Mouse (Mus musculus) testis, postnatal 10 days (tissue): ENCODE results near the gene Ano8.
"Not testable (repeated sequence)": the region's sequence is repeated elsewhere in the genome, so short reads cannot be mapped to it uniquely, and the experiment has no call there.

ENCODE experiments used
- DNase-seq: peaks from one replicate; pipeline ENCODE4 v3.0.0; 2021; ENCODE audit warnings: low spot score

Gene Ano8

DNA sequence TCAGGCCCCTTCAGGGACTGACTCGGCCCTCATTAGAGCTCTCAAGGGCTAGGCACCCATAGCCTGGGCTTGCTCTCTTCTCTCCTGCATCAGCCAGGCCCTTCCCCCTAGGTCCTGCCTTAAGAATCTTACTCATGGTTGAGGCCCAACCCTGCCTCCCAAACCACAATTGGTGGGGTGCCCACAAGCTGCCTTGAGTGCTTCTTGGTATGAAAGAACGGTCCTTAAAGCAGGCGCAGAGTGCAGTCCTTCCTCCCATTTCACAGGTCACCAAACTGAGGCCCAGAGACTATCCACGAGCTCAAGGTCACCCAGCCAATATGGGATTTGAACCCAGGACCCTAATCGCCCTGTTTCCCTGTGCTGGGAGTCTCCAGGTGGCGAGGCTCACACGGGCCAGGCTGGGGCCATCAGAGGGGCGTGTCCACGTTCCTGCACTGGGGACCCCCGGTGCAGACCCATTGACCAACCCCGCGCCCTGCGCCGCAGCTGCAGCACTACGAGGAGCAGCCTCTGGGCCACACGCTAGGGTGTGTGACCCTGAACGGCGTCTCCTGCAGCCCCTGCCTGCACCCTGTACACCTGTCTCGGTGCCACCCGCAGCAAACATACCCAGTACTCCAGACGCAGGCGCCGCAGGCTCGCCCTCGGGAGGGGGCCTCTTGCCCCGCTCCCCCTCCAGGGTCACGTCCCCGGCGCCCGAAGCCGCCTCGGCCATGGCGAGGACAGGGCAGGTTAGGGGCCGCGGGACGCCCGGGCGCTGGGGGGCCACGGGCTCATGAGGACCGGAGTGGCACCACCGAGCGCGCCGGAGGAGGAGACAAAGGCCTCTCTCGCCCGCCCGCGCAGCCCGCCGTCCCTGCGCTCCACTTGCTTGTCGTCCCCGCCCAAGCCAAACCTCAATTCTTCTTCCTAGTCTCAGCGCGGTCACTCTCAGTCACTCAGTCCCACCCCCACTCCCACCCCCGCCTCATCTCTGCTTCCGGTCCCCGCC is at the start of gene Ano8:
TSS of gene Ano8 (minus strand) at position 822 of the 994 bp plus-strand sequence.
- peak; percentile 85 for DNase-seq

DNA sequence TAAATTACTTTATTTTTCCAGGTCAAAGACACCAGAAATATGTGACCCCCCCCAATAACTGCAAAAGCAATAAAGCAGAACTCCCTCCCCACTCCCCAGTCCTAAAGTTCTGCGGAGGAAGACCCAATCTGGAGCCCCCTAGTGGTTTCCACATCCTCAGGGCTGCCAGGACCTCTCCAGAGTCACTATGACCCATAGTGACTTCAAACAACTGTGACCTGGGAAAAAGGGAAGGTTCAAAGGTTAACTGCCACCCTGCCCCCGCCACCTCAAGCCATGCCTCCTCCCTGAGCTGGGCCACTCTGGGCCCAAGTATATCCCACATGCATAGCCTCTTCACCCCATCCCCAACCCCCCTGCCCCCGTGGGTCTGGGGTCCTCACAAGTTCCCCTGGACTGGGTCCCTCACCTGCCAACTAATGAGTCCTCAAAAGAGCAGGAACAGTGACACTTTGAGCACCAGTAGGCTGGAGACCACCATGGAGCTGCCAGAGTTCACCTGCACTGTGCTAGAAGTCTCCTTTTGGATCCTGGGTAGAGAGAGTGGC is 48.6 kb upstream of the Ano8 start:
- no peak for DNase-seq

DNA sequence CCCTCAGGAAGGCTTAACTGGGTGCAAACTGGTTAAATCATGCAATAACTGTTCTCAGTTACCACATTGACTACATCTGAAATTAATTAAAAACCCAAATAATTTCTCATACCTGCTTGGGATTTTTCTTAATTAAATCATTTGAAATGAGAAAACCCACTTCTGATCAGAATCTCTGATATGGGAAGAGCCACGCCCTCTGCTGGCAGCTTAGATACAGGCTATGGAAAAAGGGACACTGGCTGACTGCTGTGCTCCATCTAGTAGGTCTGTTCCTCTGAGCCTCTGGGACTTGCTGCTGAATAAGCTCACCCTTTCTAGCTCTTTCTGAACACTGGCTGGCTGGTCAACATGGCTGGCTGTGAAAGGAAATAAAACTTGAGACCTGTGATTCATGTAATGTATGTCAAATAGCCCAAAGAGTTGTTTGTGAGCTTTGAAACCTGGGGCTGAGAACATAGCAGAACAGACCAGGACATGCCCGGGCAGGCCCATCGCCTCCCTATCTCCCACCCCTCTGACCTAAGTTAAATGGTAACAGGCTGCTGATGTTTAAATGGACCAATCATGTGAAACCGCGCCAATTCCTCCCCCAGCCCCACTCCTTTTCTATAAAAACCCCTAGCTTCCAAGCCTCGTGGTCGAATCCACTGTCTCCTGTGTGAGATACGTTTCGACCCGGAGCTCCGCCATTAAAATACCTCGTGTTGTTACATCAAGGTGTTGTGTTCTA is 45.1 kb upstream of the Ano8 start:
- DNase-seq: not testable (repeated sequence)

DNA sequence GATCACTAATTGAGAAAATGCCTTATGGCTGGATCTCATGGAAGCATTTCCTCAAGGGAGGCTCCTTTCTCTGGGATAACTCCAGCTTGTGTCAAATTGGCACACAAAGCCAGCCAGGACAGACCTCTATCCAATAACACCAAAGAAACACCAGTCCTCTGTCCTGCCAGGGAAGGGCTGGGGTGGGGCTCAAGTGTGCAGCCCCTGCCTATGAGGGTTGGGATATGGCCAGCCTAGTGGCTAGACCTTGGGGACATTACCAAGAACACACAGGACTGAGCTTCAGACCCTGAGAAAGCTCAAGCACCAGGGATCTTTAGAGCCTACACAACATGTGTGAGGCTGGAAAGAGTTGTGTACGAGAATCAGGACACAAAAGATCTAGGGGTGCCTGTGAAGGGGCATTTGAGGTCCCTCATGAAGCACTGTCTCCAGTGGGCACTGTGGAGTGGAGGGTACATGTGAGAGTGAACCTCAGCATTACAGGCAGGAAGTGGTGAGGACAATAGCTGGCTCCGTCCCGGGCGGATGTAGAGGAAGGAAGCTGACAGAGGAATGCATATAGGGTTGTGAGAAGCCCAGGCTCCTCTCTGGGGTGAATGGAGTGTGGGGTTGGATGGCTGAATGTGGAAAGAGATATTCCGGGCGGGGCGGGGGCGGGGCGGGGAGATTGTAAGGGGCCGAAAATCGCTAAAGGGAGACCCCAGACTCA is 42.8 kb upstream of the Ano8 start:
- DNase-seq: no peak

DNA sequence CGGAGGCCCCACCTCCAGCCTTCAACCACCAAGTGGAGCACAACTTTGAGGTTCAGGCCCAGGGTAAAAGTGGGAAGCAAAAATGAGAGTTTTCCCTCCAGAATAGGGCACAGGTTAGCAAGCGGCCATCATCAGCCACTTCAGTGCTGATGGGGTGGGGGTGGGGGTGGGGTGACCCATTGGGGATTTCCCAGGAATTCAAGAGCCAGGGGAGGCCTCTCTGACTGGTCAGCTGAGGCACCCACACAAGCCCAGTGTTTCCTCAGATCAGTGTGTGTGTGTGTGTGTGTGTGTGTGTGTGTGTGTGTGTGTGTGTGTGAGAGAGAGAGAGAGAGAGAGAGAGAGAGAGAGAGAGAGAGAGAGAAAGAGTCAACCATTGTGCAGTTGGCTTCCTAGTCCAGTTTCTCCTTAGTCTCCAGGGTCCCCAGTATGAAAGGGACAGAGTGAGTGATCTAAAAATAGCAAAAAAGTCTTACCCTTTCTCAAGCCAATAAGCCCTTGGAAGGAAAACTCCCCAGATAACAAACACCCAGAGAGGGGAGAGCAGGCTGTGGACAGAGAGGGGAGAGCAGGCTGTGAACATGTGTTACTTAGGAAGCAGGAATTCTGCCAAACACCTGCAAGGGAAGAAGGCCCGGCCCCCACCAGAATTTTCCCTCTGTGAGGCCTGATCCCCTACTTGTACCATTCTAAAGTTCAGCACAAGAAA is 41.6 kb upstream of the Ano8 start:
- DNase-seq: no peak

DNA sequence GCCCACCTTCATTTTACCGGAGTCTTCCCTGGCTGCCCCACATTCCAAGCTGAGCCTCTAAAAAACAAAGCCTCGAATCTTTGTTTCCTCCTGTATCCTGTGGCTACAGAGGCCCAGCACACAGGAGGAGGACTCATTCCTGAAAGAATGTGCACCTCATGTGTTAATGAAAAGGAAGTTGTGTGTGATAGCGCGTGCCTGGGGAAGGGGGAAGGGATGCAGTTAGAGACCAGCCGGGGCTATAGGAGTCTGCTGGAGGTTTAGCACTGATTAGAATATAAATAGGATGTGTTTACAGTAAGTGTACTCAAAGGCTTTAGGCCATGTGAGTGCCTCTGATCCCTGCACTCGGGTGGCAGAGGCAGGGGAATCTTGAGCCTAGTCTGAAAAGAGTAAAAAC is 40.5 kb upstream of the Ano8 start:
- no peak for DNase-seq

DNA sequence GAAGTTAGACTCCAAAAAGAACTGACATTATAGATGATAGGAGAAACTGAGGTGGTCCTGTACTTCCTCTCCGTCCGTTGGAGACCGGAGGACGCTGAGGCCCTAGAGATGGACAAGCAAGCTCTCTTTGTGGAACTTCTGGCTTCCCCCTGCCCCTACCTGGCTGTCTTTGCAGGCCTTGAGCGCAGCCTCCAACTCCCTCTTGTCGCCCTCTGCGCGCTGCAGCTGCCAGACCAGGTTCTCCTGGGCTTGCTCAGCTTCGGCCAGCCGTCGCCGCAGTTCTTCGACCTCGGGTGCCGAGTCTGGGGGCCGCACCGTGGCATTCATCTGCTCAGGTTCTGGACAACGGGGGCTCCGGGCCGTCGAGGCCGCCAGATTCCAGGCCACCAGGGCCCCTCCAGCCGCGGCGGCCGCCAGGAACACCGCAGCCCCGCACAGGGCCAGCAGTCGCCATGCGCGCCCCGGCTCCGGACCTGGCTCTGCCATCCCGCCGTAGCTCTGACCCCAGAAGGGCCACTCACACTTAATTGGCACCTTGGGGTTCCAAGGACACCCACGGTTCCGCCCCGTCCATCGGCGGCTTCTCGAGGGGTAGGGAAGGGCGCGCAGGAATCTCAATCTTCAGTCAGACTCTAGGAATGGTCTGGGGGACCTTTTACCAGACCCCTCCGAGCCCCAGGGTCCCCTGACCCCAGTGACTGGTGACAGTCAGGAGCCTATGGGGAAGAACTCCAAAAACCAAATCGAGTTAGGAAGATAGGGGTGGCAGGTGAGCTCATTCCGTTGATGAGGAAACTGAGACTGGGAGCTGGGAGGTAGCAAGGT is 39.7 kb upstream of the Ano8 start, which contains the start of gene Ccdc194:
TSS of gene Ccdc194 (minus strand) at position 486 of the 825 bp plus-strand sequence.
- no peak for DNase-seq

DNA sequence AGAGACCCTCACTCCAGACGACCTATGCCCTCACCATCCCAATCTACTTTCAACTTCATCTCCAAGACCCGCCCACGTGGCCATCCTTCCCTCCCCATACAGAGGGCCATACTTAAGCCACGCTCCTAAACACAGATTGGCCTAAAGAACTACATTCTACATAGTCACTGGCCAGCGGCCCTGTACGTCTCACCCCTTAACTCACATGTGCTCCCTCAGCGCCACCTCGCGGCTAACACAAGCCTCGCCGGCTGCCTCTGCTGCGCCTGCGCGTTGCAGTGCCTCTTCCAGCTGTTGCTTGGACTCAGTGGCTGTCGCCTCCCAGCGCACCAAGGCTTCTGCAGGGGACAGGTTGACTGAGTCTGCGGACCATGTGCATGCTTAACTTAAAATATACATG is 35.9 kb upstream of the Ano8 start:
- DNase-seq: peak; percentile 98

DNA sequence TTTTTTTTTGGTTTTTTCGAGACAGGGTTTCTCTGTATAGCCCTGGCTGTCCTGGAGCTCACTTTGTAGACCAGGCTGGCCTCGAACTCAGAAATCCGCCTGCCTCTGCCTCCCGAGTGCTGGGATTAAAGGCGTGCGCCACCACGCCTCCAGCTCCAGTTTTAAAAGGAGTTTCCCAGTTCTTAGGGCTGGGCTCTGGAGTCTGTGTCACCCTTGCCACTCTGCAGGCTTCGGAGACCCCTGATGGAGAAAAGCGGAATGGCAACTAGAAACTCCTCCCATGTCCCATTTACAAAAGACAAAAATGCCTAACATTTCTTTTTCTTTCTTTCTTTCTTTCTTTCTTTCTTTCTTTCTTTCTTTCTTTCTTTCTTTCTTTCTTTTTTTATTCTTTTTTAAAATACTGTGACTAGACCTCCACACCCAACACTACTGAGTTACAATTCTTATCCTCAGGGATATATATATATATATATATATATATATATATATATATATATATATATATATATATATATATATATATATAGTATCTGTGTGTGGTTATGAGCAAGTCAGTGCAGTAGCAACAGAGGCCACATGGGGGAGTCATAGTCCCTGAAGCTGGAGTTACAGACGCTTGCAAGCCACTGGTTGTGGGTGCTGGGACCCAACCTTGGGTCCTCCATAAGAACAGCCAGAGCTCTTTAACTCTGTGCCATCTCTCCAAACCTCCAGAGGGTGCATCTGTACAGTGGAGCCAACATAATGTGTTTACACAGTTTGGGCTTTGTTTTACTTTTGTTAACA is 33.5 kb upstream of the Ano8 start:
- peak; percentile 79 for DNase-seq

DNA sequence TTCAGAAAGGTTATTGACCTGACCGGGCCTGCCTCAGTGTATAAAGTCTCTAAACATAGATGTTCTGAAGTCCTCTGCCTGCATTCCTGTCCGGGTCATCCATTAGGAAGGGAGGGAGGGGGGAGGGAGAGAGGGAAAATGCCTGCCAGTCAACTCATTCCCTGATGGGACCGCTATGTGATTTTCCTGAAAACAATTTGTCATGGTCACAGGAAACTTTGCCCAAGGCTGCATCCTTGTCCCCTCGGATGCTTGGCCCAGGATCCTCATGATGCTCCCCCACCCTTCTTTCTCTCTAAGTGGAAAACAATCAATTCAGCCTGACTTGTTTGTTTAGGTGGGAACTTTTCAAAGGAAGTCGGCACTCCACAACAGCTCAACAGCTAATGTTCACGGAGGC is 31.0 kb upstream of the Ano8 start:
- DNase-seq: no peak

DNA sequence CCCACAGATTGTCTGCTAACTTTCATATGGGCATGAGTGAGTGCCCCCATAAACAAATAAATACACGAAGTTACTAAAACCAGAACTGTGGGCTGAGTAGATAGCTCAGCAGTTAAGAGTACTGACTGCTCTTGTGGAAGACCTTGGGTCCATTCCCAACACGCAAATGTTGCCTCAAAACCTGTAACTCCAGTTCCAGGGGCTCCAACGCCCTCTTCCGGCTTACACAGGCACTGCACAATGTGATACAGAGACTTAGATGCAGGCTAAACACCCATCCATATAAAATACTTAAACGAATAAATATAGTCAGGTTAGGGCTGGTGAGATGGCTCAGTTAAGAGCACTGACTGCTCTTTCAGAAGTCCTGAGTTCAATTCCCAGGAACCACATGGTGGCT is 29.3 kb upstream of the Ano8 start:
- DNase-seq: no peak

DNA sequence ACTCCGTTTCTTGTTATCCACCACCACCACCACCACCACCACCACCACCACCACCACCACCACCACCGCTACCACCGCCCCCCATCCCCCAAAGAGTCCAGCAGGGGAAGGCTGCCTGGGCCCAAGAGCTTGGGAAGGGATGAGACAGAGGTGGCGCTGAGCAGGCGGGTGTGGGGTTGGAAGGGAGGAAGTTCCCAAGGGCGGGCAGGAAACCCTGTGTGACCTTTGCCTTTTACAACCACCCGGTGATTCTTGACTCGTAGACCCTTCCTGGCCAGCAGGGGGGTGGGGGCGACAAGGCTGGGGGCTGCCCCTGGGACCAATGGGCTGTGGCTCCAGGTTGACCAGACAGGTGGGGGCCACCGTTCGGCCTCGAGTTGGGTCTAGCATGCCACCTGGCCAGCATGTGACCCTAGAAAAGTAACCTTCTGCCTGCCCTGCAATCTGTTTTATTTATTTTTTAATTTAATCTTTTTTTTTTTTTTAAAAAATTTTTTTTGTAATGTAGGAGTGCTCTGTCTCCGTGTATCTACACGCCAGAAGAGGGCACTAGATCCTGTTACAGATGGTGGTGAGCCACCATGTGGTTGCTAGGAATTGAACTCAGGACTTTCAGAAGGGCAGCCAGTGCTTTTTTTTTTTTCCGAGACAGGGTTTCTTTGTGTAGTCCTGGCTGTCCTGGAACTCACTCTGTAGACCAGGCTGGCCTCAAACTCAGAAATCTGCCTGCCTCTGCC is 27.4 kb upstream of the Ano8 start:
- DNase-seq: no peak

DNA sequence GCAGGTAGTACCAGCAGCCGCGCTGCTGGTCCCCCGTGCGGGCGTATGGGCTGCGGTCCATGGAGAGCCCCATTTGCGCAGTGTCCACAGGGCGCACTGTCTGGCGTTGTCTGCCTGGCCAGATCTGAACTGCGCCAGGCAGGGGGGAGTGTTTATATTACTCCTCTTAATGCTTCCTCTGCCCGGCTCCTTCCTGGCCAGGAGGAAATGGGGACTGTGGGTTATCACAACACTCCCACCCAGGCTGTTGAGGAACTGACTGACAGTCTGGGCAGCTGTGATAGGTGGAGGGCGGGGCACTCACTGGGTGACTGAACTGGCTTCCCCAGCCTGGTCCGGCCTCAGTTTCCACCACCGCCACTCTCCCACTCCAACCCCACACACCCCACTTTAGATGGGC is 25.9 kb upstream of the Ano8 start, which contains the start of gene Plvap:
TSS of gene Plvap (minus strand) at position 109 of the 400 bp plus-strand sequence.
- no peak for DNase-seq

DNA sequence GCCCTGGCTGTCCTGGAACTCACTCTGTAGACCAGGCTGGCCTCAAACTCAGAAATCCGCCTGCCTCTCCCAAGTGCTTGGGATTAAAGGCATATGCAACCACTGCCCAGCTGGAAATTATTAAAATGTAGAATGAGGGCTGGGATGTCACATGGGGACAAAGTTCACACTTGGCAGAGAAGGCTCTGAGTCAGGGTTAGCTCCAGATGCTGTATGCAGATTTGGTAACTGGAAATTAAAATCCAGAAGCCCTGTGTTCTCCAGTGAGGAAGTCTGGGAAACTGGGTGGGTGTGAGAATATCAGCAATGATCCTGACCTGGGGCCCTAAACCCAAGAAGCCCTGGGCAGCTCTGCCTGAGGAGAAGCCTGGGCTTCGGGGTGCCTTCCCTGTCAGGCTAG is 23.6 kb upstream of the Ano8 start:
- no peak for DNase-seq

DNA sequence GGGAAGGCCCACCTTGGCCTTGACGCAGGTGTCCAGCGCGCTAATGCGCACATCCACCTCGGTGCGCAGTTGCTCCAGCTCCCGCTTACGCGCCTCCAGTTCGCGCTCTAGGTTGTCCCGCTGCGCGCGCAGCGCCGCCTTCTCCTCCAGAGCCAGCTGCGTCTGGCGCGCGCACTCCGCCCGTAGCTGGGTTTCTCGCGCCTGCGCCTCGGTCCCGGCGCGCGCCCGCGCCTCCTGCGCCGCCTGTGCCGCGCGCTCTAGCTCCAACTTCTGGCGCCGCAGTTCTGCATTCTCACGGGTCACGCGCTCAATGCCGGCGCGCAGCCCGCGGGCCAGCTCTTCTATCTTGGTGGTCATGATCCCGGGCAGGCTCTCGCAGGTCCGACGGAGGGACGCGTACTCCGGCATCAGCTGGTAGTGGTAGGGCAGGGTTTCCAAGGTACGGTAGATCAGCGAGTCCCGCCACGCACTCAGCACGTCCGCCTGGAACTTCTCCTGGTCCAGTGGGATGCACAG is 21.9 kb upstream of the Ano8 start:
- DNase-seq: peak; percentile 78

DNA sequence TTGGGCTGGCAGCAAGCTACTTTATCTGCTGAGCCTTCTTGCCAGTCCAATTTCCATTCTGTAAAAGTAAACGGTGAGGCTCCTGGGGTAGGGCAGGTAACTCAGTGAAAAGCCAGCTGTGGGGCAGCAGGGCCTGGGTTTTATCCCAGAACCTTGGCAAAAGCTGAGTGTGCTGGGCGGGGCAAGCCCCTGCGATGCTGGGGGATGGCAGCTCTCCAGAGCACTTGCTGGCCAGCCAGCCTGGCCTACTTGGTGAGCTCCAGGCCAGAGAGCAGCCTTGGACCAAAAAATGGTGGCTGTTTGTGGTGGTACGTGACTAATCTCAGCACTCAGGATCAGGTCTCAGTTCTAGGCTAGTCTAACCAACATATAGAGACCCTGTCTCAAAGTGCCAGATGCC is 20.2 kb upstream of the Ano8 start:
- no peak for DNase-seq

DNA sequence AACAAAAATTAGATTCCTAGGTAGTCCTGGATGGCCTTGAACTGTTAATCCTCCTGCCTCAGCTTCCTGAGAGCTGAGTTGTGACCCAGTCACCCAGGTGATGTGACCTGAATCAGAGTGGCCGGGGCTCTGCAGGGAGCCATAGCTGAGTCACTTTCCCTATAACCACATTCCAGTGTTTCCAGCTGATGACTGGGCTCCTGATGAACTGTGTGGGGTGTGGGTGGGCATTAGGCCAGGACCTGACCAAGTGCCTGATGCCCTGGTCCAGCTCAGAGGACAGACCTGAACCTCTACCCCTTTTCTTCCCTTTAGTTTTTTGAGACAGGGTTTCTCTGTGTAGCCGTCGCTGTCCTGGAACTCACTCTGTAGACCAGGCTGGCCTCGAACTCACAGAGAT is 19.6 kb upstream of the Ano8 start:
- no peak for DNase-seq

DNA sequence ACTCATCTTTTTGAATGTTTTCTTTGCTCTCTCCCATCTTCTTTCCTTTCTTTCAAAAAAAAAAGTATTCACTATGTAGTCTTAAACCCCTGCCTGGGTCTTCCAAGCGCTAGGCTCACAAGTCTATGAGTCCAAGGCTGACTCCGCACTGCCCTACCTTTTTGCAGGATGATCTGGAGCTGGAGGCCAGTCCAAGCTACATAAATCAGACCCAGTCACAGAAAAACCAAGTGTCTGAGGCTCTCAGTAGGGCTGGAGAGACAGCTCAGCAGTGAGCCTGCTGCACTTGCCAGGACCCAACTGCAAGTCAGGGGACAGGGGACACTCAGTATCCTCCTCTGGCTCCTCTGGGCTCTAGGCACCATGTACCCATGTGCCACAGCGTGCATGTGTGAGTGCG is 18.6 kb upstream of the Ano8 start:
- DNase-seq: no peak
